Comparison of ENCODE assay signal across 7 mouse cellular contexts in the genomic region with DNA sequence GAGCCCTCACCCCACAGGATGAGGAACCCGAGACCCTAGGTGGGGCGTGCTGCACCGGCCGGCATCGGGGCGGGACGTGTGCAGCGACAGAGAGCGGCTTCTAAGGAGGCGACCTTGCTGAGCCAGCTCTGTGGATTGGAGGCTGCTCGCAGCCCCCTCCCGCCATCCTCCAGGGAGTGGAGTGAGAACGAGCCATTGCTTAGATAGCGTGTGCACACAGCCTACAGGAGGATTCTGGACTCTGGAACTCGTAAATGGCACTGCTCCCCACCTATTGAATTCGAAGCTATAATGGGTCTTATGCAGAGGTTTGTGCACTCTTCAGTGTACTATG. TPM values are rescaled to one million over a fixed set of nuclear protein-coding genes. Genes with fewer than 3 reads are reported as not detected.
DNase-seq lines count a peak whose midpoint lies in the region; ATAC-seq and TF ChIP-seq lines count a peak whose summit lies in the region.

A gene (minus strand): TSS at position 205 of the 334 bp plus-strand sequence.

- H3K36me3 ChIP-seq in lung, embryonic 16.5 days (ENCODE audit: control insufficient read depth, insufficient read depth, low read length) = peaks cover 4% of the 10 kb centered on the region; the same call in 1 of the 2 replicates
- H3K36me3 ChIP-seq in forebrain, embryonic 10.5 days (replicated peaks) = peaks cover 21% of the 10 kb centered on the region
- no peaks in the 10 kb centered on the region for H3K36me3 ChIP-seq in intestine, postnatal 0 days (ENCODE audit: control insufficient read depth, insufficient read depth)
- peaks cover 3% of the 10 kb centered on the region; the same call in 1 of the 2 replicates for H3K36me3 ChIP-seq in midbrain, embryonic 14.5 days (ENCODE audit: control insufficient read depth, insufficient read depth, low read length)

- no peaks in the 10 kb centered on the region for H3K27me3 ChIP-seq in lung, embryonic 16.5 days (ENCODE audit: control insufficient read depth, insufficient read depth, low read depth, low read length)
- H3K27me3 ChIP-seq in forebrain, embryonic 10.5 days (ENCODE audit: poor library complexity, severe bottlenecking) = no peaks in the 10 kb centered on the region
- no peaks in the 10 kb centered on the region for H3K27me3 ChIP-seq in intestine, postnatal 0 days (replicated peaks; ENCODE audit: control insufficient read depth, insufficient read depth, low read length)
- H3K27me3 ChIP-seq in midbrain, embryonic 14.5 days (ENCODE audit: control insufficient read depth, insufficient read depth, low read length) = no peaks in the 10 kb centered on the region

- peak within 1 kb of the TSS; percentile 90 for H3K9ac ChIP-seq in lung, embryonic 16.5 days (ENCODE audit: low read length)
- peak within 1 kb of the TSS; percentile 70 for H3K9ac ChIP-seq in intestine, postnatal 0 days (ENCODE audit: low read depth, low read length)
- H3K9ac ChIP-seq in midbrain, embryonic 14.5 days (replicated peaks; ENCODE audit: low read length) = peak within 1 kb of the TSS; percentile 85

- peak within 1 kb of the TSS; percentile 92 for H3K27ac ChIP-seq in lung, embryonic 16.5 days (ENCODE audit: low read length)
- H3K27ac ChIP-seq in forebrain, embryonic 10.5 days = peak within 1 kb of the TSS; percentile 99
- peak within 1 kb of the TSS; percentile 74 for H3K27ac ChIP-seq in intestine, postnatal 0 days (ENCODE audit: low read depth, low read length)
- peak within 1 kb of the TSS; percentile 98 for H3K27ac ChIP-seq in midbrain, embryonic 14.5 days (replicated peaks; ENCODE audit: low read depth, low read length)

- peaks cover 12% of the 10 kb centered on the region for H3K4me1 ChIP-seq in lung, embryonic 16.5 days (replicated peaks; ENCODE audit: control insufficient read depth, insufficient read depth, low read length)
- H3K4me1 ChIP-seq in forebrain, embryonic 10.5 days = peaks cover 35% of the 10 kb centered on the region
- 0 out of 2 replicates have a peak, but pooled peaks cover 4% of the 10 kb centered on the region for H3K4me1 ChIP-seq in intestine, postnatal 0 days (replicated peaks; ENCODE audit: control insufficient read depth, insufficient read depth, low read length)
- H3K4me1 ChIP-seq in midbrain, embryonic 14.5 days (ENCODE audit: control insufficient read depth, insufficient read depth, low read length) = peaks cover 9% of the 10 kb centered on the region

- WGBS in lung, embryonic 16.5 days = 1% methylated on average over 16 of the region's 16 CpGs
- 2% methylated on average over 16 of the region's 16 CpGs for WGBS in forebrain, embryonic 10.5 days
- WGBS in intestine, postnatal 0 days = under 1% methylated on average over 16 of the region's 16 CpGs
- WGBS in midbrain, embryonic 14.5 days = 1% methylated on average over 16 of the region's 16 CpGs

- no peak for ATAC-seq in lung, embryonic 16.5 days (ENCODE audit: low read depth)
- ATAC-seq in intestine, postnatal 0 days = peak; percentile 29; the same call in 1 of the 2 replicates
- ATAC-seq in midbrain, embryonic 14.5 days (ENCODE audit: low FRiP score, low TSS enrichment) = no peak; the same call in 1 of the 2 replicates

- no peaks in the 10 kb centered on the region for H3K9me3 ChIP-seq in lung, embryonic 16.5 days (ENCODE audit: control insufficient read depth, low read length)
- no peaks in the 10 kb centered on the region for H3K9me3 ChIP-seq in forebrain, embryonic 10.5 days
- H3K9me3 ChIP-seq in intestine, postnatal 0 days (ENCODE audit: control insufficient read depth) = no peaks in the 10 kb centered on the region
- H3K9me3 ChIP-seq in midbrain, embryonic 14.5 days (ENCODE audit: control insufficient read depth, low read length) = no peaks in the 10 kb centered on the region

- H3K4me2 ChIP-seq in lung, embryonic 16.5 days (ENCODE audit: low read depth, low read length) = peak within 1 kb of the TSS; percentile 79
- H3K4me2 ChIP-seq in intestine, postnatal 0 days (replicated peaks; ENCODE audit: low read depth) = peak within 1 kb of the TSS; percentile 85
- peak within 1 kb of the TSS; percentile 70 for H3K4me2 ChIP-seq in midbrain, embryonic 14.5 days (ENCODE audit: low read length)

- no peak for DNase-seq in lung, postnatal 4 days
- DNase-seq in forebrain, embryonic 10.5 days (ENCODE audit: extremely low spot score, low spot score) = no peak
- DNase-seq in midbrain, embryonic 14.5 days = no peak
- DNase-seq in adrenal gland, postnatal 10 days = no peak
- no peak for DNase-seq in c-Kit-positive CD71-positive TER-119-positive erythroid progenitor cells, embryonic 14.5 days (ENCODE audit: low spot score)

- peak within 1 kb of the TSS; percentile 90 for H3K4me3 ChIP-seq in lung, embryonic 16.5 days (ENCODE audit: low read length)
- peak within 1 kb of the TSS; percentile 83 for H3K4me3 ChIP-seq in forebrain, embryonic 10.5 days
- peak within 1 kb of the TSS; percentile 85 for H3K4me3 ChIP-seq in intestine, postnatal 0 days (ENCODE audit: low read depth, low read length)
- H3K4me3 ChIP-seq in midbrain, embryonic 14.5 days (replicated peaks; ENCODE audit: low read depth, low read length) = peak within 1 kb of the TSS; percentile 70

- no peak for TF ChIP-seq CTCF in intestine, postnatal 0 days (IDR thresholded peaks at IDR 0.05; ENCODE audit: low read depth)

RNA-seq across cellular contexts. Expression of the gene that starts here (rescaled TPM):
- 11.0 and 11.7 TPM in 2 replicates for polyA plus RNA-seq in lung, embryonic 16.5 days (2015; fragmentation: Nextera tagmentation; extraction: Ambion mirVana)
- 19.8 and 22.9 TPM in 2 replicates for polyA plus RNA-seq in forebrain, embryonic 10.5 days (2016; fragmentation: Nextera tagmentation; extraction: Ambion mirVana)
- polyA plus RNA-seq in intestine, postnatal 0 days (2015; fragmentation: Nextera tagmentation; extraction: Ambion mirVana) = 2.7 and 2.9 TPM in 2 replicates
- 30.9 and 42.8 TPM in 2 replicates for polyA plus RNA-seq in midbrain, embryonic 14.5 days (2014; fragmentation: Nextera tagmentation; extraction: Ambion mirVana)
- total RNA-seq in adrenal gland, postnatal 10 days (2021) = 10 to 100 TPM in 1 of 2 experiments, 1 to 10 TPM in 1; 5.5 to 12.2 TPM
